Mouse (Mus musculus): ENCODE data around the gene Bcan.

Bcan gene

DNA sequence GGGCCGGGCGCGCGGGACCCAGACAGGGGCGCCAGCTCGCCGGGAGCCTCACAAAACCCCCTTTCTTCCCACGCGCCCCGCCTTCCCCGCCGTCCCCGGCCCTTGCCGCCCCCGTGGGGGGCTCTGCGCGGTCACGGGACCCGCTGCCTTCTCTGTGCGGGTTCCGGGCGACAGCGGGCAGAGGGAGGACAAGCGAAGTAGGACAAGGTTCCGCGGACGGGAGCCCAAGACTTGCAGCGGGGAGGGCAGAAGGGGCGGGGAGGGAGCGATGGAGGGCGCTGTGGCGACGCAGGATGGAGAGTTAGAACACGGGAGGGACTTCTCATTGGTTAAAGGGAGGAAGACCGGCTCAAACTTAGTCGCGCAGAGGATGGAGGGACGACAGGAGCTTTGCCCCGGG, at the start of gene Bcan:
Gene Bcan, minus strand, starts transcription at position 50 of the 400 bp plus-strand sequence.
- no peak for DNase-seq (ENCODE audit: extremely low read depth, low read depth)

DNA sequence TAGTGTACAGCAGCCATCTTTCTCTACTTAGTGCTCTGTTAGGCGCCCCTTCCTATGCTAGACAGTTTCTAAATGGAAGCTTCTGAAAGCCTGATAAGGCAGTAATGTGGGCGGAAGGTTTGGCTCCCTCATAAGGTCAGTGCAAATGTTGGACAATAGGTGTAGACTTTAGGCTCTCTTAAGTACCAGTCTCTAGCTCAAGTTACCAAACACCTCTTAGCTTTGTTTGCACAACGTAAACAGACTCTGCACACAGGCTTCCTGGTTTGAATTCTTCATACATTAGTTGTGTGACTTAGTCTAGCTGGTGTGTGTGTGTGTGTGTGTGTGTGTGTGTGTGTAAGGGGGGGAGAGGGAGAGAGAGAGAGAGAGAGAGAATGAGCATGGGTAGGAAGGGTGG, 49.5 kb upstream of the Bcan start:
- DNase-seq (ENCODE audit: extremely low read depth, low read depth) = no peak

DNA sequence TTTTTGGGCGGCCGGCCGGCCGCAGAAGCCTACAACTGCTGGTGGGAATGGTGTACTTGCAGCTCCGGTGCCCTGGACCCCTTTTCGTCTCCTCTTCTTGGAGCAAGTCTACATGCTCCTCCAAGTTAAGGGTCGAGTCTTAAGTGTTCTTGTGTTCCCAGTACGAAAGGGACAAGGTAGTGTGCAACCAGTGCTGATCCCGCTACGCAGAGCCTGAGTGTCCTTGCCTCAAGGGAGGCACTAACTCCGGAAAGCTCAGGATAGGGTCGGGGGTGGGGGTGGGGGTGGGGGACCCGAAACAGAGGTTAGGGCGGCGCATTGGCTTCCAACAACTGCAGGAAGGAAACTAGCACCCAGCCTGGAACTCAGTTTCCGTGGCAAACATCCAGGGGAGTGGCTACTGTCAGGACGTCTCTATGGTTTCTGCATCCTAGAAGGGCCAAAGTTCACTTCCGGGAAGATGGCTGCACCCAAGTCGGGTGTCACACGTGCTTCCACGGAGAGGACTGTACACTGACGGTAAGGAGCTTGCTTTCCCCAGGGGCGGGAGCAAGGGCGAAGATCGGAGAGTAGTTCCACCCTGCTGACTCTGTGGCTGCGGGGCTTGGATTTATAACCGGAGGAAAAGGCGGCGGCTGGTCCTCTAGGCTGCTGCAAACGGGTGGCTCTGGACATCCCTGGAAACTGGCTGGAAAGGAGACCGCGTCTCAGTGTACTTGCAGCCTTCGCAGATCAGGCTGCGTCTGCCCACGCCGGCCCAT, 42.8 kb upstream of the Bcan start, which contains the start of gene Gpatch4:
Gene Gpatch4, plus strand, starts transcription at position 448 of the 761 bp plus-strand sequence.
- peak; percentile 97 for DNase-seq (ENCODE audit: extremely low read depth, low read depth)

DNA sequence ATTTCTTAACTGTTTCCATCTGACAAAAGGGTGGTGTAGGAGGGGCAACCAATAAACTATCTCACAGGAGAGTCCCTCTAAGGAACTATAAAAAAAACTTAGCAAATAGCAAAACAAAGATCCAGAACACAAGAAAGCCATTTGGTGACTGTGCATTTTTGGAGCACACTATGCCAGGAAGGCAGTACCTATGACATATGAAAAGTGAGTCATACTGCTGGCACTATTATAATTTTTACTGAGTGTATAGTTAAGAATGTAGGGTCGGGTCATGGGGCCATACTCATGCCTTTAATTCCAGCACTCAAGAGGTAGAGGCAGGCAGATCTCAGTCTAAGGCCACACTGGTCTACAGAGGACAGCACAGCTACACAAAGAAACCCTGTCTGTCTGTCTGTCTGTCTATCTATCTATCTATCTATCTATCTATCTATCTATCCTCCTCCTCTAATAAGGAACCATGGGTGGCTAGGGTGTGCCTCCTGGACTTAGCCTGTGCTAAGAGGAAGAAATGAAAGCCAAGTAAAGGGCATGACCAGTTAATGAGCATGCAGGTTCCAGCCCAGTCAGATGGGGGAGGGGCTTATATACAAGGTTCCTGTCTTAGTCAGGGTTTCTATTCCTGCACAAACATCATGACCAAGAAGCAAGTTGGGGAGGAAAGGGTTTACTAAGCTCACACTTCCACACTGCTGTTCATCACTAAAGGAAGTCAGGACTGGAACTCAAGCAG, 35.7 kb upstream of the Bcan start:
- DNase-seq (ENCODE audit: extremely low read depth, low read depth) = no peak

DNA sequence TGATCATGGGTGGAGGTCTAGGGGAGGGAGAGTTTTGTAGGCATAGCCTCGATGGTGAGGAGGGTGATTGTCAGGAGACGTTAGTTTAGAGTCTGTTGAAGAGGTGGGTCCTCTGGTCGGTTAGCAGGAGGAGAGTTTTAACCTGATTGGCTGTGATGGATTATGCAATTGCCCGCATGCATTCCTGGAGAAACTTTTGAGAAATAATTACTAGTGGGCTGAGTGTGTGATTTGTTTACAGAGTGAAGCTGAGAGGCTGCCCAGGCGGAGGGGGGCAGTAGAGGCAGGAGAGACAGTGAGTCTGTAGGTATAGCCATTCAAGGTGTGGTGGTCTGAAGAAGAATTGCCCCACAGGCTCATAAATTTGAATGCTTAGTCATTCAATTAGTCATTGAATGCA, 33.5 kb upstream of the Bcan start:
- DNase-seq (ENCODE audit: extremely low read depth, low read depth) = no peak

DNA sequence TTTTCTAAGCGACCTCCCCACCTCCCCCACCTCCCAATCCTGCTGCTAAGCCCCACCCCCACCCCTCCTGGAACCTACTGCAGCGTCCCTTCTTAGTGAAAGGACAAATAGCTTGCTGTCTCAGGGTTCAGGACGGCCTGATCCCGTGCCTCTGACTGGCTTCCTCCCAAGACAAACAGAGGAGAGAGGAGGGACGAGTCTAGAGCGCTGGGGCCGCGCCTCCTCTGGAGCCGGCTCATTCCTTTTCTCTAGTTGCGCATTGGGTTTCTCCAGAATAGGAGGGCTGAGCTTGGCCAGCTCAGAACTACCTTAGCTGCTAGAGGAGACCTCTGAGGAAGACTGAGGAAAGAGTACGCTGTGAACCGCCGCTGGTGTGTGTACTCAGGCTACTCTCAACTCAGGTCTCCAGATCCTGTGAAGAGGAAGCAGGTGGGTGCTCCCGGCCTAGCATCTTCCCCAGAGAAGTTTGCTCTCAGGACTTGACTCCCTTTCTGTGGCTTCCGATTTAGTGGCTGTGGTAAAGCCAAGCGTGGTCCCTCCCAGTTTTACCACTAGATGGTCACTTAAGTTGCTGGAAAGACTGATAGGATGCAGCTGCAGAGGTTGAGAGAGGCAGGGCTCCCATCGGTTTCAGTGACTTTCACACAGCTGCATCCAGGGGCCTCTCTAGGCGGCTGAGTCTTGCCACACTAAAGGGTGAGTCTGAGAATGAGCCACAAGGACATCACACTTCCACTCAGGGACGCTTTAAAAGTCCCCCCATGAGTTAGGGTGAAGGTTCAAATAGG, 30.8 kb upstream of the Bcan start:
- DNase-seq (ENCODE audit: extremely low read depth, low read depth) = no peak

DNA sequence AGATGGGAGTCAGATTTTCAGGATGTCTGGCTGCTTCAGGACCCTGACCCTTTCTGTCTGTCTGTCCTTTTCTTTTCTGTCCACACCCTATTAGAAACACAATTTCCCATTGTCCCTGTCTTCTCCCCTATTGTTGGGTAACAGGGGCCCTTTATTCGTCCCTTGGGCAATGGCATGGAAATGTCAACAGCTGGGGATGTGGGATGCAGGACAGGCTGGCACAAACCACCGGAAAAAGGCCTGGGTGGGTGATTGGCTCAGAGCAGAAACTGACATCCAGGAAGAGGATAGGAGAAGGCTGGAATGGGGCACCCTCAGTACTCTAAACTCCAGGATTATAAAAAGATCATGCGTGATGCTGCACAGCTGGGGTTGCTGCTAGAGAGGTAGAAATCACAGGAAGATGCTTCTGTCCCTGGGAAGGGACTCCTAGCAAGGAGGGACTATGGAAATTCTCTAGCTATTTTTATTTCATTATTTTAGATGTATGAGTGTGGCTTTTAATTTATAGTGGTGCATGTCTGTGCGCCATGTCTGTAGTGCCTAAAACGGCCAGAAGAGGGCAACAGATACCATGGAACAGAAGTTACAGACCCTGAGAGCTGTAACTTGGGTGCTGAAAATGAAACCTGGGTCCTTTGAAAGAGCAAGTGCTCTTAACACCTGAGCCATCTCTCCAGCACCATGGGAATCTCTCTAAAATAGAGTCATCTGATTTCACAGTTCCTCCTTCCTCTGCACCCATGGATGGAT, 27.6 kb upstream of the Bcan start, which contains the start of gene Hapln2:
Gene Hapln2, minus strand, starts transcription at position 150 of the 753 bp plus-strand sequence.
- no peak for DNase-seq (ENCODE audit: extremely low read depth, low read depth)

DNA sequence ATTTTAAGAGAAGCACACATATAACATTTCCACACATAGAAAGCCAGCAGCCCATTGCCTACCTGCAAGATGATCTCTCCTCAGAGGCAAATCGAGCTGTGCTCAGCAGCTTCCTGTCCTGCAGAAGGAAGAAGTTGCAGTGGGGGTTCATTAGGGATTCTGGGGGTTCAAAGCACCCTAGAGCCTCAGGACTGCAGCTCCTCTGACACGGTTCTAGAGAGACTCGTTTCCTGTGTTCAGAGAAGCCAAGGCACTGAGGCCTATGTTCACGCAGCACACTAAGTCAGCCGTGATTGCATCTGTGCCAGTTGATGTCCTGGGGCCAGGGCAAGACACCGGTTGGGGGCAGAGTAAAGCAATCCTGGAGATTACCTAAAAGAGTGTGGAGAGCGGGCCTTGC, 26.8 kb upstream of the Bcan start:
- no peak for DNase-seq (ENCODE audit: extremely low read depth, low read depth)

DNA sequence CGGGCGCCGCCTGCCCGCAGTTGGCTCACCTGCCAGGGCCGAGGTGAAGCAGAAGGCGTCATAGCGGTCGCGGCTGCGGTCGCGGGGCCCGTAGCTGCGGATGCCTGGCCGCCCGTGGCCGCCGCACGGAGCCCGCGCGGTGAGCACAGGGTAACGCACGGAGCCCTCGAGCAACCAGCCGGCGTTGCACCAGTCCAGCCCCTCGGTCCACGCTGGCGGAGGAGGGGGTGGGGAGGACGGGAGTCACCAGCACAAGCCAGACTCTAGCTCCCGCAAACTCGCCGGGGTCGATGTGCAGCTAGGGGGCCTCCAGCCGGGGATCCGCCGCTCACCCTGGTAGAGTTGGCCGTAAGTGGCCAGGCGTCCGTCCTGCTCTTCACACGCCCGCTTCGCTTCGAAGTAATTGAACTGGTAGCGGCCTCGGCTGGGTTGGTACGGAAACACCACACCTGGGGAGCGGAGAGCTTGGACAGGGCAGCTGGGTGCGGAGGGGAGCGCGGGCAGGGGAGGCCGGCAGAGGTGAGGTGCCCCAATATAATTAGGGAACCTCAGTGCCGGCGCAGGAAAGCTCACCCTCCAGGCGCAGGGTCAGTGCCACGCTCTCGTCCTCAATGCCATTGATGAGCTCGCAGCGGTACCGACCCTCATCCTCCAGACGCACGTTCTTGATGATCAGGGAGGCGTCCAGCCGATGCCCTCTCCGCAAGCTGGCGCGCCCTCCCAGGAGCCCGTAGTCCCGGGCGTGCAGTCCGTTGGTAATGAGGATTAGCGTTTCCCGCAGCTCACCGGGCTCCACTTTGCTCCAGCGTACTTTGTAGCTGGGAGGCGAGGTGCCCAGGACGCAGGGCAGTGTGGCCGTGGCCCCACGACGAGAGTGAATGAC, 23.4 kb upstream of the Bcan start:
- DNase-seq (ENCODE audit: extremely low read depth, low read depth) = no peak

DNA sequence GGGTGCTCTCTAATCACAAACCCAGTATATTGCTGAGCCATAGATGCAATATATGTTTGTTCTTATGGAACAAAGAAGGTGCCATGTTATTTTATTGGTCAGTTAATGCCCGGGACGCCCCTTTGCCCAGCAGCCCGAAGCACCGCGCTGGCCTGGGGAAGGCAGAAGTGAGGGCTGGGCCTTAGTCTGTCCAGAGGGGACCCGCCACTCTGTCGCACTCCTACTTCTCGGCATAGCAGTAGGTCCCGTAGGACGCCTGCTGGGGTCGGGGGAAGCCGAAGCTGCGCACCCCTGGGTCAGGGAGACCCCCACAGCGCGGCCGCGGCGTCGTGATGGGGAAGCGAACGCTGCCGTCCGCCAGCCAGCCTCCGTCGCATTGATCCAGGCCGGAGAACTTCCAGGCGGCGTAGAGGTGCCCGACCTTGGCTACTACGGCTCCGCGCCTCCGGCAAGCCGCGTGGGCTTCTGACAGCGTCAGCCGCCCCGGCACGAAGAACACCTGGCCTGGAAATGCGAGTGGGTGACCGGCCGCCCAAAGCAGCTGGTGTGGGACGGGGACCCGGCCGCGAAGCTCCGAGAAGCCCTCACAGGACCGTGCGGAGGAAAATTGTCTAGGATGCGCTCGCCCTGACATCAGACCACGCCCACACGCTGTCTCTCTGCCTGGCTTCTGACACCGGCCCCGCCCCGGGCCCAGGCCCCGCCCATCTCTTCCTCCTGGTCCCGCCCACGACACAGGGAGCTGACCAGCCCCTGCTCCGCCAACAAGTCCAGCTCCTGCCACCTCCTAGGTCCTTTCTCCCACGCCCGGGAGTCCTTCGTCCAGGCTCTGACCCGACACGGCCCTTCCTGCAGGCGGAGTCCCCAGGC, 22.5 kb upstream of the Bcan start:
- no peak for DNase-seq (ENCODE audit: extremely low read depth, low read depth)

DNA sequence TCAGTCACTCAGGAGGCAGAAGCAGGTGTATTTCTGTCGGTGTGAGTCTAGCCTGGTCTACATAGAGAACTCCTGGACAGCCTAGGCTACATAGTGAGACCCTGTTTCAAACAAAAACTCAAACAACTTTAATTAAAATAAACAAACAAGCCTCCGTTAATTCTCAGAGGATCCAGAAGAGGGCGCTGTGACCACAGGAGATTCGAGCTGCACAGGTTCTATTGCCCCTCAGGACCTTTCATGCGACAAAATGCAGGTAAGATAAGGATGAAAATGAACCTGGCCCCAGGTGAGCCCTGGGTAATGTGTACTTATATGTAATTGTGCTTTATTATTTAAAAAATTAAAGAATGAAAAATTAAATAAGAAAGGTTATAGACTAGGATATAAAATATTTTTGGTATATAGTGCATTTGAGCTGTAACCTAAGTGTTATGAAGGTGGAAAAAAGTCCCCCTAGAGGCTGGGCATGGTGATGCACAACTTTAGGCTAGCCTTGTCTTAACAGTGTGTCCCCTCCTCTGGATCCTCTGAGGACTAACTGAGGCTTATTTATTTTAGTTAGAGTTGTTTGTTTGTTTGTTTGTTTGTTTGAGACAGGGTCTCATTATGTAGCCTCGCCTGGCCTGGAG, 10.7 kb upstream of the Bcan start:
- DNase-seq (ENCODE audit: extremely low read depth, low read depth) = peak; percentile 67

DNA sequence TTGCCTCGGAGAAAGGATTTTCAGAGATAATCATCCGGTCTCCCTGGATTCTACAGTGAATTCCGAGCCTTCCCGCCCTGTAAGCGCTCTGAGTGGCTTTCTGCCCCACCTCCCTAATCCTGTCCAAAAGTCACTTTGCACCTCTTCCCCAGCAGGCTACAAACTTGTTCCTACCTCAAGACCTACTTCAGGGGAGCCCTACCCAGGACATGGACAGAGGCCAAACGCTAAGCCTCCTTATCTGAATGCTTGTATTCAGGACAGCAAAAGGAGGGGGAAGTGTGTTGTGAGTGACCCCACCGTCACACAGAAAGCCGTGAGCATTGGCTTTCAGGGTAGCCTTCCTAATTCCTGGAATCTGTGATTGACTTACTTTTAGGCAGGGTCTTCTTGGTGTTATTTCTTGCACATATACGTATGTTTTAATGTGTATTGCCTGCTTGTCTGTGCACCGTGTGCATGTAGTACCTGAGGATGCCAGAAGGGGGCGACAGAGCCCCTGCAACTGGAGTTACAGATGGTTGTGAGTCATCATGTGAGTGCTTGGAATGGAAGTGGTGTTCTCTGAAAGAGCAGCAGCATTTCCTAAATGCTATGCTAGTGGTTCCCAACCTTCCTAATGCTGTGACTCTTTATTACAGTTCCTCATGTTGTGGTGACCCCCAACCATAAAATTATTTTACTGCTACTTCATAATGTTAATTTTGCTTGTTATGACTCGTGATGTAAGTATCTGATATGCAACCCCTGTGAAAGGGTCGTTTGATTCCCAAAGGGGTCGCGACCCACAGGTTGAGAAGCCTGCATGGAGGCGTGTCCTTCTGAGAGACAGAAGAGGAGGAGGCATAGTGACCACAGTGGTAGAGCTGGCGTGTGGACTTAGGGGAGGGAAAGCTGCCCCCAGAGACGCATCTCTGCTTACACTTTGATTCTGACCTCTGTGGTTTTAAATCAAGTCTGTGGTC, 6.1 kb upstream of the Bcan start:
- DNase-seq (ENCODE audit: extremely low read depth, low read depth) = no peak

DNA sequence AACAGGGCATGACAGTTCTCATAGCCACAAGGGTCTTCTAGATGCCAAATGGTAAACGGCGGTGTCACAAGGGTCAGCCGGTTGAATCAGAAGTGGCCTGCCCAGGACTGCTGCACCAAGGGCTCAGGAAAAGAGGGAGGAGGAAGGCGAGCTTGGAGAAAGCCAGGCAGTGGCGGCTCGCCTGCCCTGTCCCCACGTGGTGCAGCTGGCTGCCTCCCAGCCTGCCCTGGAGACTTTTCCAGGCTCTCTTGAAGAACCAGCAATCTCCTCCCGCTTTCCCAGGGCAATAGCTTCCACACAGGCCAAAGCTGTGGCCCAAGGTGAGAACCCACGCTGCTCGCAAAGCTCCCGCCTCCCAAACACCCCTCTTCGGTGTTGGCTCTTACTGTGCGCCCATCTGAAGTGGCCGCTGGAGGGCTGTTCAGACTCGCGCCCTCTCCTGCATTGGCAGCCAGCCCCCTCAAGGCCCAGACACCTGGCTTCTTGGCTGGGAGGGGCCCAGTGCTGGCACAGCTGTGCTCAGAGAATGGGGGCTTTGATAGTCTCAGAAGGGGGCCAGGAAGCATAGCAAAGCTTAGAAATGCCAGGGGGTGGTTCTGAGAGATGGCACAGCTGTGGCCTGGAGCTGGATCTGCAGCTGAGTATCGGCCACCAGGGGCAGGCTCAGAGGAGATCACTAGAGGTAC, 2.4 kb upstream of the Bcan start:
- no peak for DNase-seq (ENCODE audit: extremely low read depth, low read depth)

DNA sequence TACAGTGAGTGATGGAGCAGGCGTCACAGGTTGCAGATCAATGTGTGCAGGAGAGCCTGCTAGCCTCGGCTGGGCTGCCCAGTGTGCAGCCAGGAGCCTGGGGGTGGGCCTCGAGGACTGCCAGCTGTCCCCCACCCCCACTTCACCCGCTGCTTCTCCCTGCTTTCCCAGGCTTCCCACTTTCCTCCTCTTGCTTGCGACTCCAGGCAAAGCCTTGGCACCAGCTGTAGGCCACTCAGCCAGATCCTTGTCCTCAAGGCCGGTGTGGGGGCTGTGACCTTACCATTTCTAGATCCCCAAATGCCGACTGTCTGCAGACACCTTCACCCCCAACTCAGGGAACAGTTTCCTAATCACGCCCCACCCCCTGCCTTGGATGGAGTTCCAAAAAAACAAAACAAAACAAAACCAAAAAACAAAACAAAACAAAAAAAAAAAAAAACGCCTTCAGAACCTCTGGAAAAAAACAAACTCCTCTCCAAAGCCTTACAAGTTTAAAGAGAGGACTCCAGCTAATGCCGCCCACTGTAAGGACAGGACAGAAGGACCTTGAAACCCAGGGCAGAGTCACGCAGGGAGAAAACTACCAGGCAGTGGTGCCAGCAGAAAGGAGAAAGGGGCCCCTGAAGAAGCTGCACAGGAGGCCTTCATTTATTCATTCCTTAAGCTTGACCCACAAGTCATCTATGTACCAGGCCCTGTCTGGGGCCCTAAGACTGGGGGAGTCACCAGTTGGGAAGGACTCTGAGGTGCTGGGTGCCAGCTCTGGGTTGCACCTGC, 976 bp upstream of the Bcan start:
- no peak for DNase-seq (ENCODE audit: extremely low read depth, low read depth)

DNA sequence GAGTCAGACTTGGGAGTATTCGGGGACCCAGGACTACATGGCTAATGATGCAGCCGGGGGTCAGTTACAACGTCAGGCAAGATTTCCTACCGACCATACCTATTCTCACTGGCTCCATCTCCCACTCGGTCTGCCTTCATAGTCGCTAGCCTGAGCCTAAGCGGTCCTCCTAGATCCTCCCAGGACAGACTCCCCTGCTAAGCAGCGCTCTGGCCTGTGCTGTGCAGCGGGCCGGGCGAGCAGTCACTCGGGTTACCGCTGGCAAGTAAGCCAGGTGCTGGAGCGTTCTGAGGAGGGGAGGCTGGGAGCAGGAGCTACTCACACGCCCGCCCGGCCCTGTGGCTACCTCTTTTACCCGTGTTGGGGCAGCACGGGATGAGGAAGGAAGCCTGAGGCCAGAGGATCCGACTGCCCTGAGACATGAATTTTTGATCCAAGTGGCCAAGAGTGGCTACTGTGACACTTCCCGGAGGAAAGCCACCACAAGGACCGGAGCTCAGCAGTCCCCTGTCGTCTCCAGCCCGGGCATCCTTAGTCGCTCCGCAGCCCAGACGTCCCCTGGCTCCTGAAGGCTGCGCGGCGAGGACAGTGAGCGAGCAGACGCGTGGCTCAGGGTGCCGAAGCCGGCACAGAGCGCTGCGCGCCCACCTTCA, 661 bp downstream of the Bcan start:
- DNase-seq (ENCODE audit: extremely low read depth, low read depth) = no peak

DNA sequence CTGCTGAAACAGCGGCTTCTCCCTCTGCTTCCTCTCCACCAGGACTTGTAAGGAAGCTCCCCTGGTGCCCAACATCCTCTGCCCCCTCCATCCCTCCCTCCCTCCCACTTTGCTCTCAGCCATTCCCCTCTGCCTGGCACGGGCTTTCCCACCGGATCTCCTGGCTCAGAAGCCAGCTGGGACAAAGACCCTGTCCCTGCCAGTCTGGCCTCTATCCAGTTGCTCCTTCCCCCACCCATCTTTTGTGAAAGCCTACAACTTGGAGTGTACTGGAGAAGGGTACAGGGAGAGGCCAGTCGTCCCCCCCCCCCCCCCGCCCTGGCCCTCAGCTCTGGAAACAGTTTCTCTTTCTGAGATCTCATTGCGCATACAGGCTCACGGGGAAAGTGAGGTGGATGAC, 1.3 kb downstream of the Bcan start:
- no peak for DNase-seq (ENCODE audit: extremely low read depth, low read depth)
